Mouse (Mus musculus) neural tube, embryonic 14.5 days (tissue): ENCODE results near the gene Smg9. TPM values are rescaled to one million over a fixed set of nuclear protein-coding genes. Genes with fewer than 3 reads are reported as not detected.
A peak's percentile ranks its signal among the peaks of the same experiment; 100 is the strongest.

ENCODE experiments used
- ATAC-seq: fragments of 200-750 bp; cut with Nextera tagmentation; 2 replicates; pipeline ENCODE4 v1.8.0; 2017; ENCODE audit warnings: low read depth, mild to moderate bottlenecking, moderate TSS enrichment, moderate library complexity
- H3K27ac ChIP-seq: fragments of 300-500 bp; sonication (generic); 2 replicates; pipeline ENCODE4 v1.5.1; 2014; ENCODE audit warnings: low read depth, mild to moderate bottlenecking, control low read depth, low read length, moderate library complexity, mixed read lengths
- H3K27me3 ChIP-seq: fragments of 300-500 bp; sonication (generic); 2 replicates; pipeline ENCODE4 v1.6.1; 2014; ENCODE audit warnings: low read length; ENCODE audit not compliant: control insufficient read depth, insufficient read depth
- H3K36me3 ChIP-seq: fragments of 300-500 bp; sonication (generic); 2 replicates; pipeline ENCODE4 v1.6.1; 2014; ENCODE audit warnings: low read length, mixed read lengths; ENCODE audit not compliant: control insufficient read depth, insufficient read depth
- H3K4me1 ChIP-seq: fragments of 300-500 bp; sonication (generic); 2 replicates; pipeline ENCODE4 v1.6.1; 2014; ENCODE audit warnings: low read length; ENCODE audit not compliant: control insufficient read depth, insufficient read depth
- H3K4me2 ChIP-seq: fragments of 300-500 bp; sonication (generic); 2 replicates; pipeline ENCODE4 v1.6.1; 2014; ENCODE audit warnings: mild to moderate bottlenecking, low read depth, low read length, control low read depth
- H3K4me3 ChIP-seq: fragments of 300-500 bp; sonication (generic); 2 replicates; pipeline ENCODE4 v1.5.1; 2014; ENCODE audit warnings: low read depth, low read length, control low read depth, mixed read lengths
- H3K9ac ChIP-seq: fragments of 300-500 bp; sonication (generic); replicated peaks from 2 replicates; pipeline ENCODE4 v1.6.1; 2014; ENCODE audit warnings: low read depth, mild to moderate bottlenecking, control low read depth, low read length, mixed read lengths
- H3K9me3 ChIP-seq: fragments of 300-500 bp; sonication (generic); 2 replicates; pipeline ENCODE4 v1.6.1; 2016; ENCODE audit warnings: low read length; ENCODE audit not compliant: control insufficient read depth
- WGBS: fragments of 180-500 bp; shearing (Covaris S2); extraction: QIAGEN DNeasy Blood & Tissue Kit; methylation state at CpG from one replicate; pipeline ENCODE4 v1.1.7; 2014; 5-methylcytosine and 5-hydroxymethylcytosine counted together
- polyA plus RNA-seq: library from polyadenylated mRNA; unstranded; fragments of >200 nt; fragmentation: Nextera tagmentation; extraction: Ambion mirVana; gene quantifications from 2 replicates; pipeline ENCODE4 v1.2.1, GENCODE M21; 2014

The Smg9 gene
- polyA plus RNA-seq, 1 experiment from 2014 or later = 34.9 TPM

DNA sequence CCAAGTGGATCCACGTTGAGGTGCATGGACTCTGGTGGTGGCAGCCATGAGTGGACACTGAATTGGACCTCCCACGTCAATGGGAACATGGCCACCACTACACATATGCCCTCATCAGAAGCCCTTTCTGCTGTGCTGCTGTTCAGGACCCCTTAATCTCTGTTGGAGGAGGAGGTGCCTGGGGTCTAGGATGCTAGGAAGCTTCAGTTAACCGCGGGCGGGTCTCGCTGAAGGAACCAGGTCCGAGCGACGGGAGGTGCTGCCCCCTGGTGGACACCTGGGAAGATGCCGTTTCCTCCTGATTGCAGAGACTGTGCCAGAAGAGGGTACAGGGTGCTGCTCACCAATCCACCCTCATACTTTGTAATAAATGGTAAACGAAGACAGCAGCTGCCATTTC is 14.6 kb upstream of the Smg9 start:
- WGBS = 10% methylated on average over 11 of the region's 11 CpGs
- Histone ChIP-seq H3K27ac (no peak overlapping the region), H3K4me3 (no peak overlapping the region), H3K36me3 (no peaks in the 10 kb centered on the region), H3K9ac (no peak overlapping the region), H3K27me3 (no peaks in the 10 kb centered on the region), H3K4me2 (no peak overlapping the region), H3K4me1 (0 out of 2 replicates have a peak, but pooled peaks cover 2% of the 10 kb centered on the region), H3K9me3 (no peaks in the 10 kb centered on the region)
- peak; percentile 32; the same call in 1 of the 2 replicates for ATAC-seq

DNA sequence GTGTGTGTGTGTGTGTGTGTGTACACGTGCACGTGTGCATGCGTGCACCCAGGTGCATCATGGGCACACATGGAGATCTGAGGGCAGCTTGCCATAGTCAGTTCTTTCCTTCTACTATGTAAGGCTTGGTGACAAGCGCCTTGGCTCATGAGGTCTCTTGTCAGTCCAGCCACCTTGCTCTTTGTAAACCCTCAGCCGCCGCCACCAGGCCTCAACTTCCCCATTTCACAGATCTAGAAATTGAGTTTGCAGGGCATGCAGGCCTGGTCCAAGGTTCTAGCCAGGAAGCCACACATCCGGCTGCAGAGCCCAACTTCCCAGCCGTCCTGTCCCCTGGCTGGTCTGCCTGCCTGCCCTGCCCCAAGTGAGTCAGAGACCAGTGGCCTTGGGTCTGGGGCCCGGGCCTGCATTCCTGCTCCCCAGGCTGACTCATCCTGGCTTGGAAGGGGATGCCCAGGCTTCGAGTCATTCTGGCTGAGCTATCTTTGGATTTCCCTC is 12.3 kb upstream of the Smg9 start:
- no peak for ATAC-seq
- H3K27me3 ChIP-seq = no peaks in the 10 kb centered on the region
- H3K27ac ChIP-seq = no peak overlapping the region
- no peaks in the 10 kb centered on the region for H3K36me3 ChIP-seq
- H3K4me1 ChIP-seq = peaks cover 2% of the 10 kb centered on the region; the same call in 1 of the 2 replicates
- H3K4me3 ChIP-seq = no peak overlapping the region
- no peak overlapping the region for H3K4me2 ChIP-seq
- H3K9me3 ChIP-seq = no peaks in the 10 kb centered on the region
- 89% methylated on average over 10 of the region's 10 CpGs for WGBS
- no peak overlapping the region for H3K9ac ChIP-seq

DNA sequence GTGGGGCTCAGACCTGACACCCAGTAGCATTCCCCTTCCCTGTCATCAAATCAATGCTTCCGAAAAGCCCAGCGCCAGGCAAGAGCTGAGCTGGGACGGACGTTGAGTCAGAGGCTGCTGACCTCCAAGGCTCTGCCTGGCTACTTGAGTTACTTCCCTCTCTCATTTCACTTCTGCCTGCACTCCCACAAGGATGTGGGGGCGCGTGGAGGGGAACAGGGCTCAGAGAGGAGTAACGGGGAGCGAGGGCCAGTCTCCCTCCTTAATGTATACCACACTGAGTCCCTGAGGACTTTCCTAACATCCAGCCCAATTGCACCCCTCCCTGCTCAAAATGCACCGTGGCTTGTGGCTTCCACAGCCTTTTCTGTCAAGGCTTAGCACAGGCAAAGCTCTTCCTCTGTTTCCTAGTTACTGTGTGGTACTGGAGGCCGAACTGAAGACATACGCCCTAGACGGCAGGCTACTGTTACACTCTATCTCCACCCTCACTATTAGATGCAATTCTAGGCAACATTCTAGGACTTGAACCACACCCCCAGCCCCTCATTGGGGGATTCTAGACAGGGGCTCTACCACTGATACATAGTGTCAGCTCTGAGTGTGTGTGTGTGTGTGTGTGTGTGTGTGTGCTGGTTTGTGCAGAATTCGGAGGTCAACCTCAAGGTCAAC is 9.8 kb upstream of the Smg9 start:
- no peak overlapping the region for H3K4me3 ChIP-seq
- peaks cover 2% of the 10 kb centered on the region; the same call in 1 of the 2 replicates for H3K4me1 ChIP-seq
- H3K27me3 ChIP-seq = no peaks in the 10 kb centered on the region
- 59% methylated on average over 13 of the region's 13 CpGs for WGBS
- 0 out of 2 replicates have a peak overlapping the region, but pooled peaks have one; percentile 28 for H3K27ac ChIP-seq
- no peak overlapping the region for H3K4me2 ChIP-seq
- no peak overlapping the region for H3K9ac ChIP-seq
- no peaks in the 10 kb centered on the region for H3K9me3 ChIP-seq
- ATAC-seq = no peak
- H3K36me3 ChIP-seq = no peaks in the 10 kb centered on the region

DNA sequence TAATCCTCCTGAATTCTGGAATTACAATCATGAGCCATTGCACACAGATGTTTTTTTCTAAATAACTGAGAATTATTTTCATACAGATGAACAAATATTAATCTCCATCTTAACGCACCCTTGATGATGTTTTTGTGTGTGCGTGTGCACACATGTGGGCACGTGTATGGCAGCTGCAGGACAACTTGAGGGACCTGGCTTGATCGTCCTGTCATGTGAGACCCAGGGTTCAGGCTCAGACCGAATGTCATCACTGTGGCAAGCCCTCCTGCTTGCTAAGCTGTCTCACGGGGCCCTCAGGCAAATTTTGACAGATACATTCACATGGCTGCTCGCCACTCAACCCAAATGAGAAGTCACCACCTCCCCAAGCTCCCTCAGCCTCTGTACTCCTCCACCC is 8.9 kb upstream of the Smg9 start:
- no peaks in the 10 kb centered on the region for H3K27me3 ChIP-seq
- H3K9ac ChIP-seq = no peak overlapping the region

DNA sequence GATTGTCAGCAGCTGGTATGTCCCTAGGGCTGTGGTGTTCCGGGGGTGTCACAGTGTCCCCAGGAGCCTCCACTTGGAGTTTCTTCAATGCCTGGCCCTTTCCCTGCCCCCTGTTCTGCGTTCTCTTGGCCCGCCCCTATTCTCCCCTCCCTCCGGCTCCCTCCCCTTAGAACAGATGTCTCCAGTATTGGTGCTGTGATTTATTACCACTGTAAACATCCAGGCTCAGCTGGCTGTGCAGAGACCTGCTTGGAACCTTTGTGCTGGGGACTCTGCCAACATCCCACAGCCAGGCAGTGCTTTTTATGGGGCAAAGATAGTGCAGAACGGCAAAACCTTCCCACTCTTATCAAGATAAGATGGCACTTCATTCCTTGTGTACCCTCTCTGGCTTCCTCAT is 8.3 kb upstream of the Smg9 start:
- Histone ChIP-seq H3K4me3 (peak overlapping the region; percentile 11; the same call in 1 of the 2 replicates), H3K9ac (no peak overlapping the region), H3K4me1 (peaks cover 2% of the 10 kb centered on the region; the same call in 1 of the 2 replicates), H3K36me3 (no peaks in the 10 kb centered on the region), H3K4me2 (peak overlapping the region; percentile 34; the same call in 1 of the 2 replicates), H3K27ac (peak overlapping the region; percentile 64), H3K27me3 (no peaks in the 10 kb centered on the region), H3K9me3 (no peaks in the 10 kb centered on the region)
- WGBS = 3% methylated on average over 5 of the region's 5 CpGs
- peak; percentile 93 for ATAC-seq

More for the DNA sequence above, 8.9 kb upstream of the Smg9 start:
- no peaks in the 10 kb centered on the region for H3K9me3 ChIP-seq
- peak; percentile 35 for ATAC-seq
- no peaks in the 10 kb centered on the region for H3K36me3 ChIP-seq
- H3K4me1 ChIP-seq = peaks cover 2% of the 10 kb centered on the region; the same call in 1 of the 2 replicates
- H3K4me3 ChIP-seq = no peak overlapping the region
- H3K27ac ChIP-seq = peak overlapping the region; percentile 25; the same call in 1 of the 2 replicates
- peak overlapping the region; percentile 34; the same call in 1 of the 2 replicates for H3K4me2 ChIP-seq
- 23% methylated on average over 7 of the region's 7 CpGs for WGBS

DNA sequence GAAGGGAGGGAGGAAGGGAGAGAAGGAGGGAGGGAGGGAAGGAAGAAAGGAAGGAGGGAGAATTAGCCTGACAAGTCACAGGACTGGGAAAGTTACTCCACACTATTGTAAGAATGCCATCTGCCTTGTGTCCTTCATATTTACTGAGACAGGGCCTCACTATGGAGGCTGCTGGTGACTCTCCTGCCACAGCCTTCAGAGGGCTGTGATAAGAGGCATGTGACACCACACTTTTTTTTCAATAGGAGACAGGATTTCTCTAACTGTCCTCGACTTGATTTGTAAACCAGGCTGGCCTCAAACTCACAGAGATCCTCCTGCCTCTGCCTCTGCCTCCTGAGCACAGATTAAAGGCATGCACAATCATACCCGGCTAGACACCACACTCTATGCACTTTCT is 7.7 kb upstream of the Smg9 start:
- no peak for ATAC-seq
- Histone ChIP-seq H3K27me3 (no peaks in the 10 kb centered on the region), H3K4me2 (no peak overlapping the region), H3K27ac (peak overlapping the region; percentile 64), H3K9me3 (no peaks in the 10 kb centered on the region), H3K36me3 (no peaks in the 10 kb centered on the region), H3K4me3 (no peak overlapping the region), H3K4me1 (peaks cover 2% of the 10 kb centered on the region; the same call in 1 of the 2 replicates), H3K9ac (no peak overlapping the region)
- WGBS = 89% methylated on average over 2 of the region's 2 CpGs

DNA sequence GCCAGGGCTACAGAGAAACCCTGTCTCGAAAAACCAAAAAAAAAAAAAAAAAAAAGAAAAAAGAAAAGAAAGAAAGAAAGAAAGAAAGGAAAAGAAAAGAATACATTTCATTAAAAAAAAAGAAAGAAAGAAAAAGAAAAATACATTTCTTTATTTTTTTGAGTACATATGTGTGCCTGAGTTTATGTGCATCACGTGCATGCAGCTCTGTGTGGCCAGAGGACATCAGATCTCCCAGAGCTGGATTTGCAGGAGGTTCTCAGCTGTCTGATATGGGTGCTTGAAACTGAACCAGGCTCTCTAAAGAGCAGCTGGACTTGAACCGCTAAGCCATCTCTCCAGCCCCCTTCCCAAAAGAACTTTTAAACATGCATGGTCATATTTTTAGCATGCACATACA is 5.4 kb upstream of the Smg9 start:
- no peak overlapping the region for H3K9ac ChIP-seq
- no peak for ATAC-seq

DNA sequence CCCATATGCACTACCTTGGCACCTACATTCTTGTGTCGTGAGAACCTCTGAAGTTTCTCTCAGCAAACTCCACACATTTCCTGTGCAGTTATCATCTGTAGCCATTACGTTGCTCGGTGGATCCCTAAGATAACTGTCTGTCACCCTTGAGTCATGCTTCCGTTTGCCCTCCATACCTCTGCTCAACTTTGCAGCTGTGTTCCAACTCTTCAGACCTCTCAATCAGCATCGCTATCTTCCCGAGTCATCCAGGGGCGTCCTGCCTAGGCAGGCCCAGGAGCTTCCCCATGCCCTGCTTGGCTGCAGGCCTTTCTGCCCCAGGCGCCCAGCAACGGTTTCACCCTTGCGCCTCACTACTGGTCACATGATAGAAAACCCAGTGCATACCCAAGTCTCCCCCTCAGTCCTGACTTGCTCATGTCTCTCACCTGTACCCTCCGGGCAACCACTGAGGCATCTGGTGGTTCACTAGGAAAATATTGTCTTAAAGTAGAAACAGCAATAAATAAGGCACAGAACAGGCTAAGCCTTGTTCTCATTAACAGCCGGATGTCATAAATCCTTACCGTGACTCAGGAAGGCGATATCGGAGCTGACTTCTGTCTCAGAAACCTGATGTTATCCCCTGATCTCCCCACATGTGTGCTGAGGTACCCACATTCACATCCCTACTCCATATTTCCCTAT is 4.8 kb upstream of the Smg9 start:
- ATAC-seq = no peak
- no peak overlapping the region for H3K4me2 ChIP-seq
- H3K9me3 ChIP-seq = no peaks in the 10 kb centered on the region

More for the DNA sequence above, 5.4 kb upstream of the Smg9 start:
- peaks cover 2% of the 10 kb centered on the region; the same call in 1 of the 2 replicates for H3K4me1 ChIP-seq
- WGBS = 87% methylated on average over 2 of the region's 3 CpGs
- H3K4me2 ChIP-seq = no peak overlapping the region
- no peaks in the 10 kb centered on the region for H3K9me3 ChIP-seq
- no peaks in the 10 kb centered on the region for H3K27me3 ChIP-seq
- H3K27ac ChIP-seq = no peak overlapping the region
- H3K4me3 ChIP-seq = no peak overlapping the region
- H3K36me3 ChIP-seq = no peaks in the 10 kb centered on the region

DNA sequence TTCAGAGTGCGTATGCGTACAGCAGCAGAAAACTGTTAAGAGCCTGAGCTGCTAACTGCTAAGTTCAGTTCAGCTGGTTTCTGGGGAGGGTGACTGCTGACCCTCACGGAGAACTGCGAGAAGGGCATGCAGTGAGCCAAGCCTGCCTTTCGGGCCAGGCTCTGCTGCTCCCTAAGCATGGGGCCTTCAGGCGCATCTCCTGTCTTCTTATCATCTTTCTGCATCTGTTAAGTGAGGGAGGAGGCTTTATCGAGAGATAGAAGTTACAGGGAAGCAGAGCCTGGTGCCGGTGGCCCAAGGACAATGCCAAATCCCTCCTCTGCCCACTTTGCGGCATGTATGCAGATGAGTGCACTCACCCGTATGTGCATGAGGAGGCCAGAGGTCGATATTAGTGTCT is 2.6 kb upstream of the Smg9 start:
- Histone ChIP-seq H3K4me2 (no peak overlapping the region), H3K4me3 (no peak overlapping the region), H3K27ac (no peak overlapping the region), H3K9me3 (no peaks in the 10 kb centered on the region), H3K4me1 (no peaks in the 10 kb centered on the region; the same call in 1 of the 2 replicates), H3K9ac (no peak overlapping the region), H3K36me3 (no peaks in the 10 kb centered on the region), H3K27me3 (no peaks in the 10 kb centered on the region)
- ATAC-seq = no peak
- WGBS = 85% methylated on average over 11 of the region's 11 CpGs

More for the DNA sequence above, 4.8 kb upstream of the Smg9 start:
- Histone ChIP-seq H3K4me3 (no peak overlapping the region), H3K36me3 (no peaks in the 10 kb centered on the region), H3K4me1 (peaks cover 1% of the 10 kb centered on the region; the same call in 1 of the 2 replicates), H3K27me3 (no peaks in the 10 kb centered on the region), H3K27ac (no peak overlapping the region), H3K9ac (no peak overlapping the region)
- WGBS = 72% methylated on average over 15 of the region's 15 CpGs
